Mouse (Mus musculus) midbrain, embryonic 11.5 days (tissue): Measurements from ENCODE around the gene Notch2. TPM values are rescaled to one million over a fixed set of nuclear protein-coding genes. Genes with fewer than 3 reads are reported as not detected.

ENCODE experiments used
- ATAC-seq: fragments of 200-750 bp; cut with Nextera tagmentation; 2 replicates; pipeline ENCODE4 v1.8.0; 2017; ENCODE audit warnings: moderate TSS enrichment, moderate library complexity; ENCODE audit not compliant: low FRiP score
- DNase-seq: peaks from one replicate; pipeline ENCODE4 v3.0.0; 2015; ENCODE audit warnings: low spot score; ENCODE audit errors: missing footprints
- H3K27ac ChIP-seq: fragments of 300-500 bp; sonication (generic); 2 replicates; pipeline ENCODE4 v1.5.1; 2014; ENCODE audit warnings: low read depth, low read length
- H3K27me3 ChIP-seq: fragments of 300-500 bp; sonication (generic); 2 replicates; pipeline ENCODE4 v1.6.1; 2014; ENCODE audit warnings: mild to moderate bottlenecking, low read length, moderate library complexity, mixed read lengths; ENCODE audit not compliant: control insufficient read depth, insufficient read depth
- H3K36me3 ChIP-seq: fragments of 300-500 bp; sonication (generic); 2 replicates; pipeline ENCODE4 v1.6.1; 2014; ENCODE audit warnings: mild to moderate bottlenecking, low read length, moderate library complexity, mixed read lengths; ENCODE audit not compliant: control insufficient read depth, insufficient read depth
- H3K4me1 ChIP-seq: fragments of 300-500 bp; sonication (generic); 2 replicates; pipeline ENCODE4 v1.6.1; 2014; ENCODE audit warnings: low read length; ENCODE audit not compliant: control insufficient read depth, insufficient read depth
- H3K4me2 ChIP-seq: fragments of 300-500 bp; sonication (generic); 2 replicates; pipeline ENCODE4 v1.6.1; 2014; ENCODE audit warnings: mild to moderate bottlenecking, moderate library complexity
- H3K4me3 ChIP-seq: fragments of 300-500 bp; sonication (generic); 2 replicates; pipeline ENCODE4 v1.5.1; 2014; ENCODE audit warnings: low read depth, low read length
- H3K9ac ChIP-seq: fragments of 300-500 bp; sonication (generic); 2 replicates; pipeline ENCODE4 v1.6.1; 2014; ENCODE audit warnings: low read length
- H3K9me3 ChIP-seq: fragments of 300-500 bp; sonication (generic); 2 replicates; pipeline ENCODE4 v1.6.1; 2016; ENCODE audit warnings: low read length; ENCODE audit not compliant: control insufficient read depth
- WGBS: fragments of 180-500 bp; shearing (Covaris S2); extraction: QIAGEN DNeasy Blood & Tissue Kit; methylation state at CpG from one replicate; pipeline ENCODE4 v1.1.7; 2014; 5-methylcytosine and 5-hydroxymethylcytosine counted together
- polyA plus RNA-seq: library from polyadenylated mRNA; unstranded; fragments of >200 nt; fragmentation: Nextera tagmentation; extraction: Ambion mirVana; gene quantifications from 2 replicates; pipeline ENCODE4 v1.2.1, GENCODE M21; 2014

The Notch2 gene
- polyA plus RNA-seq, 1 experiment from 2014 or later: 17.6 TPM

DNA sequence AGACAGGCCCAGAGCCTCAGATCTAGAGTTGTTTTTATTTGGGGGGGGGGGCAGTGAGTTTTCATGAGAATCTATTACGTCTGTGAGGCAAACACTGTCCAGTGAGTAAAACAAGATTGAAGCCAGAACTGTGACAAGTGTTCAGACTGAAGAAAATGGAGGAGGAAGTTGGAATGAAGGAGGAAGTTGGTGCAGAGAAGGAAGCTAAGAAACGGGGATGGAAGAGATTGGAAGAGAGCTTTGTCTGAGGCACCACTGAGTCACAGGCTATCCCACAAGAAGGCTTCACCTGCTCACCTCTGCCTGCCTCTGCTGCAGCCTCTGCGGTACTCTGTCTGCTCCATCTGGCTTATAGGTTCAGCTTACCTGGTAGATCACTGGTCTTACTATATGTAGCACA, 74.2 kb downstream of the Notch2 start:
- WGBS: 85% methylated on average over 3 of the region's 3 CpGs
- ATAC-seq: no peak
- H3K27me3 ChIP-seq: no peaks in the 10 kb centered on the region
- H3K4me1 ChIP-seq: 0 out of 2 replicates have a peak, but pooled peaks cover 2% of the 10 kb centered on the region
- no peaks in the 10 kb centered on the region for H3K9me3 ChIP-seq
- H3K4me3 ChIP-seq: no peak overlapping the region
- no peak overlapping the region for H3K9ac ChIP-seq
- no peak overlapping the region for H3K4me2 ChIP-seq
- no peak overlapping the region for H3K27ac ChIP-seq
- H3K36me3 ChIP-seq: no peaks in the 10 kb centered on the region
- DNase-seq: no peak

- H3K9ac ChIP-seq: no peak overlapping the region
- H3K4me1 ChIP-seq: peaks cover 19% of the 10 kb centered on the region
- H3K27ac ChIP-seq: no peak overlapping the region
- DNase-seq (no peak), ATAC-seq (no peak)
- H3K9me3 ChIP-seq: no peaks in the 10 kb centered on the region
- H3K27me3 ChIP-seq: no peaks in the 10 kb centered on the region
- no peaks in the 10 kb centered on the region for H3K36me3 ChIP-seq
- H3K4me3 ChIP-seq: no peak overlapping the region
- H3K4me2 ChIP-seq: no peak overlapping the region
- 78% methylated on average over 5 of the region's 5 CpGs for WGBS
Measured at GRCm38 (mm10) chr3:98089702-98090101, 76.4 kb downstream of the Notch2 start.

- H3K9me3 ChIP-seq: no peaks in the 10 kb centered on the region
- no peaks in the 10 kb centered on the region for H3K27me3 ChIP-seq
- no peak overlapping the region for H3K27ac ChIP-seq
- ATAC-seq (no peak), DNase-seq (no peak)
- no peak overlapping the region for H3K4me3 ChIP-seq
- 86% methylated on average over 8 of the region's 8 CpGs for WGBS
- no peak overlapping the region for H3K9ac ChIP-seq
- H3K36me3 ChIP-seq: no peaks in the 10 kb centered on the region
- peaks cover 22% of the 10 kb centered on the region for H3K4me1 ChIP-seq
- H3K4me2 ChIP-seq: no peak overlapping the region
Measured at GRCm38 (mm10) chr3:98090129-98090528, 76.8 kb downstream of the Notch2 start.

GRCm38 (mm10) chr3:98092680-98093370, 79.5 kb downstream of the Notch2 start:
- Histone ChIP-seq H3K27me3 (no peaks in the 10 kb centered on the region), H3K9ac (no peak overlapping the region), H3K36me3 (no peaks in the 10 kb centered on the region), H3K4me2 (no peak overlapping the region), H3K9me3 (no peaks in the 10 kb centered on the region), H3K4me1 (peaks cover 22% of the 10 kb centered on the region), H3K4me3 (no peak overlapping the region), H3K27ac (no peak overlapping the region)
- no peak for DNase-seq
- ATAC-seq: no peak
- 80% methylated on average over 10 of the region's 10 CpGs for WGBS

GRCm38 (mm10) chr3:98093954-98094353, 80.6 kb downstream of the Notch2 start:
- peaks cover 4% of the 10 kb centered on the region; the same call in 1 of the 2 replicates for H3K36me3 ChIP-seq
- WGBS: 21% methylated on average over 5 of the region's 5 CpGs

DNA sequence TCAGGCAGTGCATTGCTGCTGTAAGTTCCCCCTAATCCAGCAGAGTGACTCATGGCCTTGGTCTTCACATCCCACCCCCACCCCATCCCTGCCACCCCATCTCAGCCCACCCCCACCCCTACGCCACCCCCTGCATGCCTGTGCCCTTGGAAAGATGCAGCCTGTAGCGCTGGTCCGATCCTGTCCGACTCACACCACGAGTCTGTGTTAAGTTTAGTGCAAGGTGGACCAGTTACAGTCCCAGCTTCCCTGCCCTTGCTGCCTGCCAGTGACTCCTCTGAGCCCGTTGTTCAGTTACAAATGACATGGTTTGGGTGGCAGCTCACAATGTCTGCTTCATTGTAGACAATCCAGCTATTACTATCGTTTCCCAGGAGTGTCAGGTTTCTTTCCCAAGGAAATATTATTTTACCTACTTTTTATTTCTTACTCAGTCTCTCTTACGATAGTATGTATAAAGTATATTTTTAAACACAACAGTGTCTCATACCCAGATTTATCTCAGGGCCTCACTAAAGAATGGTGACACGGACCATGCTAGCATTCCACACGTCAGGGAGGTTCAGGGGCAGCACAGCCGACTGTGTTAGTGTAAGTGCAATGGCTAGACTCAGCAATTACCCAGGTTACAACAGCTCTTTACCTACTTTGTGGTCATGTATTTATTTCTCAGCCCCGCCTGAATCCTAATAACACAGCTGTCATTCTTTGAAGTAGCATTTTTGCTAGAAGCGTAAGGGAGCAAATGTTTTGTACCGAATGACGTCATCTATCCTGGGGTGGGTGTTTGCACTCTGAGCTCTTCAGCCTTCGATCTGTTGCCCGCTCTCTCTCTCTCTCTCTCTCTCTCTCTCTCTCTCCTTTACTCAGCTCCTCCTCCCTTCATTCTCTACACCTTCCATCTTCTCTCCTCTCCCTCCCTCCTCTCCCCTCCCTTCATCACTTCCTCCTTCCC, 81.6 kb downstream of the Notch2 start:
- Histone ChIP-seq H3K9ac (no peak overlapping the region), H3K4me2 (no peak overlapping the region), H3K4me3 (no peak overlapping the region), H3K27me3 (no peaks in the 10 kb centered on the region), H3K4me1 (peaks cover 21% of the 10 kb centered on the region), H3K9me3 (no peaks in the 10 kb centered on the region), H3K27ac (no peak overlapping the region), H3K36me3 (peaks cover 6% of the 10 kb centered on the region; the same call in 1 of the 2 replicates)
- ATAC-seq (0 out of 2 replicates have a peak, but pooled peaks have one; percentile 22), DNase-seq (no peak)
- WGBS: 77% methylated on average over 17 of the region's 17 CpGs

More at GRCm38 (mm10) chr3:98093954-98094353, 80.6 kb downstream of the Notch2 start:
- Histone ChIP-seq H3K9ac (no peak overlapping the region), H3K27me3 (no peaks in the 10 kb centered on the region), H3K27ac (no peak overlapping the region), H3K4me1 (peaks cover 22% of the 10 kb centered on the region), H3K4me2 (no peak overlapping the region), H3K9me3 (no peaks in the 10 kb centered on the region), H3K4me3 (no peak overlapping the region)
- DNase-seq (peak; percentile 91), ATAC-seq (peak; percentile 81)

DNA sequence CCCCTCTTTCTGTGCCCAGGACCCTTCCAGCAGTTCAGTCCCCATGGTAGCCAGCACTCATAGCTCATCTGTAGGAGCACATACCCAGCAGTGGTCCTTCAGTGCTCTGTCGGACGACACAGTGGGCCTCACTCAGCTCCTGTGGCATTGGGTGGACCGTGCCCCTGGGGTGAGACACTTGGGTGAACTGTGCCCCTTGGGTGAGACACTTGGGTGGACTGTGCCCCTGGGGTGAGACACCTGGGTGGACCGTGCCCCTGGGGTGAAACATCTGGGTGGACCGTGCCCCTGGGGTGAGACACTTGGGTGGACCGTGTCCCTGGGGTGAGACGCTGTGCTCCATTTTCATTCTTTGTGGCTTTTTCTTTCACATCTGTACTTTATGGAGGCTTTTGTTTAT, 83.7 kb downstream of the Notch2 start:
- WGBS: 91% methylated on average over 7 of the region's 7 CpGs
- Histone ChIP-seq H3K9me3 (no peaks in the 10 kb centered on the region), H3K36me3 (peaks cover 21% of the 10 kb centered on the region)

GRCm38 (mm10) chr3:98098676-98099075, 85.3 kb downstream of the Notch2 start:
- H3K27me3 ChIP-seq: no peaks in the 10 kb centered on the region
- ATAC-seq (no peak), DNase-seq (no peak)
- H3K4me3 ChIP-seq: no peak overlapping the region
- WGBS: 95% methylated on average over 5 of the region's 5 CpGs
- no peak overlapping the region for H3K4me2 ChIP-seq
- H3K9me3 ChIP-seq: peaks cover 8% of the 10 kb centered on the region; the same call in 1 of the 2 replicates
- peaks cover 32% of the 10 kb centered on the region for H3K36me3 ChIP-seq
- H3K9ac ChIP-seq: no peak overlapping the region
- peaks cover 14% of the 10 kb centered on the region for H3K4me1 ChIP-seq
- no peak overlapping the region for H3K27ac ChIP-seq

More for the DNA sequence above, 83.7 kb downstream of the Notch2 start:
- ATAC-seq (no peak), DNase-seq (no peak)
- Histone ChIP-seq H3K4me3 (no peak overlapping the region), H3K27me3 (no peaks in the 10 kb centered on the region), H3K9ac (no peak overlapping the region), H3K27ac (no peak overlapping the region), H3K4me1 (peaks cover 21% of the 10 kb centered on the region), H3K4me2 (no peak overlapping the region)

GRCm38 (mm10) chr3:98099287-98099686, 86.0 kb downstream of the Notch2 start:
- peaks cover 32% of the 10 kb centered on the region for H3K36me3 ChIP-seq
- no peak for ATAC-seq

More at GRCm38 (mm10) chr3:98099287-98099686, 86.0 kb downstream of the Notch2 start:
- no peaks in the 10 kb centered on the region for H3K27me3 ChIP-seq
- no peak for DNase-seq
- peaks cover 8% of the 10 kb centered on the region for H3K4me1 ChIP-seq
- no peak overlapping the region for H3K4me2 ChIP-seq
- H3K9me3 ChIP-seq: peaks cover 8% of the 10 kb centered on the region; the same call in 1 of the 2 replicates
- no peak overlapping the region for H3K4me3 ChIP-seq
- no peak overlapping the region for H3K27ac ChIP-seq
- 88% methylated on average over 10 of the region's 10 CpGs for WGBS
- H3K9ac ChIP-seq: no peak overlapping the region
